Mouse (Mus musculus): ENCODE data around the gene Tada2a. TPM values are rescaled to one million over a fixed set of nuclear protein-coding genes. Genes with fewer than 3 reads are reported as not detected.
A peak's percentile ranks its signal among the peaks of the same experiment; 100 is the strongest.

The Tada2a gene
- 32.7 and 34.7 TPM in 2 replicates for polyA plus RNA-seq (2014; fragmentation: Nextera tagmentation; extraction: Ambion mirVana)

DNA sequence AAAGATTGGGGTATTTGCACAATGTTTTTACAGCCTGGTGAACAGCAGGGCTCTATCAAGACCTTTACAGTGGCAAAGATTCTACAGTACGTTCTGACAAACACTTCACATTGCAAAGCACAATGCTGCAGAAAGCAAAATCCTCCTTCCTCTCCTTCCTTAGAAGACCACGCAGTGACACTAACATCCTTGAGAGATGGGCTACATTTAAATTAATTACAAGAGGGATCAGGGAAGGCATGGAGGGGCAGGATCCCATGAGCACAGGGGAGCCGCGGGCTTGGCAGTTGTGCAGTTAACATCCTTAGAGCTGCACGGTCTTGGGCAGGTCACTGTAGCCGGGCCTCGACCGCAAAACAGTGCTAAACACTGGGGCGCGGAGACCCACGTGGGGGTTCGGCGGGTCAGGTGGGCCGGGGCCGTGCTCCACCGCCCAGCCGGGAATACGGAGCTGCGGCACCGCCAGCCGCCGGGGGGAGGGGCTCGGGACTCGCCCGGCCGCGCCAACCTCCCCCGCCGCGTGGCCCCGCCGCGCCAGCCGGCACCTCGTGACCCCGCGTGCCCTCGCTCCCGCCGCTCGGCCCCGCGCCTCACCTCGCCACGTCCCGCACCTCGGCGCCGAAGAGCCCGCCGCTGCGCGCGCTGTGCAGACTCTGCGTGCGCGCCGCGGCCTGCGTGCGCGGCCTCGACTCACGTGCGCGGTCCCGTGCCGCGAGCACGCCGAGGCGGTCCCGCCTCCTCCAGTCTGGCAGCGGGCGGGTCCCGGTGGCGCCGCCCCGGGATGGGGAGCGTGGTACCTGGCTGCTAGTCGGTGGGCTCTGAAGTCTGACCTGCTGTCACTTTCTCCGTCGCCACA lies at the start of gene Tada2a, which contains the start of gene Acaca:
Gene Tada2a (minus strand): TSS at position 658 of the 856 bp plus-strand sequence.
Gene Acaca (plus strand): TSS at position 730 of the 856 bp plus-strand sequence.
- Histone ChIP-seq H3K4me2 (replicated peaks; ENCODE audit: low read depth, low read length) (peak within 1 kb of the TSS; percentile 50), H3K4me3 (ENCODE audit: low read depth, low read length) (peak within 1 kb of the TSS; percentile 62), H3K9ac (ENCODE audit: low read depth, low read length) (peak within 1 kb of the TSS; percentile 81), H3K27ac (ENCODE audit: low read depth, low read length) (no peak within 1 kb of the TSS), H3K27me3 (ENCODE audit: control insufficient read depth, insufficient read depth, low read length) (no peaks in the 10 kb centered on the region), H3K36me3 (ENCODE audit: control insufficient read depth, insufficient read depth, low read length) (no peaks in the 10 kb centered on the region), H3K4me1 (replicated peaks; ENCODE audit: control insufficient read depth, insufficient read depth, low read length) (no peaks in the 10 kb centered on the region; the same call in 1 of the 2 replicates), H3K9me3 (ENCODE audit: control insufficient read depth, low read length) (no peaks in the 10 kb centered on the region)
- peak; percentile 94 for DNase-seq (ENCODE audit: low spot score)
- peak; percentile 92 for ATAC-seq (ENCODE audit: low FRiP score)
- WGBS: under 1% methylated on average over 55 of the region's 83 CpGs

DNA sequence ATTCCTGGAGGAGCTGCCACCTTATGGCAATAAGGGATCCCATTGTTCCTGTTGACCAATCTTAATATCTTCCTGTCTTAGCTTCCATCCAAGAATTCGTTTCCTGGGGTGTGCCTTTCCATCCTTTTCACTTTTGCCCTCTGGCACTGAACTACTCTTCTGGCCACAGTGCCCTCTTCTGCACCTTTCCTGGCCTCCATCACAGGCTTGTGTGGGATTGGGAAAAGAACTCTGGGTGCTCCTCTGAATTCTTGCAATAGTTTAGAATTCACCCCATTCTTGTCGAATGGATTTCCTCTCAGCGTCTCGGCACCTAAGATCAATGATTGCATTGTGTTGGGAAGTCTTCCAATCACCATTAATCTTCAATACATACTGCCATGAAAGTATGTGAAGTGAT lies 49.2 kb upstream of the Tada2a start:
- Histone ChIP-seq H3K4me3 (ENCODE audit: low read depth, low read length) (peak overlapping the region; percentile 79), H3K9me3 (ENCODE audit: control insufficient read depth, low read length) (no peaks in the 10 kb centered on the region), H3K4me2 (replicated peaks; ENCODE audit: low read depth, low read length) (peak overlapping the region; percentile 77; the same call in 1 of the 2 replicates), H3K36me3 (ENCODE audit: control insufficient read depth, insufficient read depth, low read length) (no peaks in the 10 kb centered on the region), H3K27me3 (ENCODE audit: control insufficient read depth, insufficient read depth, low read length) (no peaks in the 10 kb centered on the region), H3K27ac (ENCODE audit: low read depth, low read length) (no peak overlapping the region), H3K9ac (ENCODE audit: low read depth, low read length) (no peak overlapping the region), H3K4me1 (replicated peaks; ENCODE audit: control insufficient read depth, insufficient read depth, low read length) (no peaks in the 10 kb centered on the region)
- WGBS: 46% methylated on average over 4 of the region's 4 CpGs
- ATAC-seq (ENCODE audit: low FRiP score): no peak
- DNase-seq (ENCODE audit: low spot score): no peak

GRCm38 (mm10) chr11:84172539-84173435 lies 43.4 kb upstream of the Tada2a start:
- Histone ChIP-seq H3K27me3 (ENCODE audit: control insufficient read depth, insufficient read depth, low read length) (no peaks in the 10 kb centered on the region), H3K9me3 (ENCODE audit: control insufficient read depth, low read length) (no peaks in the 10 kb centered on the region), H3K27ac (ENCODE audit: low read depth, low read length) (no peak overlapping the region), H3K9ac (ENCODE audit: low read depth, low read length) (no peak overlapping the region), H3K4me3 (ENCODE audit: low read depth, low read length) (no peak overlapping the region), H3K4me1 (replicated peaks; ENCODE audit: control insufficient read depth, insufficient read depth, low read length) (no peaks in the 10 kb centered on the region), H3K4me2 (replicated peaks; ENCODE audit: low read depth, low read length) (no peak overlapping the region), H3K36me3 (ENCODE audit: control insufficient read depth, insufficient read depth, low read length) (no peaks in the 10 kb centered on the region)
- ATAC-seq (ENCODE audit: low FRiP score) (no peak), DNase-seq (ENCODE audit: low spot score) (no peak)
- 79% methylated on average over 11 of the region's 11 CpGs for WGBS

- Histone ChIP-seq H3K9me3 (ENCODE audit: control insufficient read depth, low read length) (no peaks in the 10 kb centered on the region), H3K4me2 (replicated peaks; ENCODE audit: low read depth, low read length) (no peak overlapping the region), H3K36me3 (ENCODE audit: control insufficient read depth, insufficient read depth, low read length) (no peaks in the 10 kb centered on the region), H3K4me1 (replicated peaks; ENCODE audit: control insufficient read depth, insufficient read depth, low read length) (no peaks in the 10 kb centered on the region), H3K27ac (ENCODE audit: low read depth, low read length) (no peak overlapping the region), H3K9ac (ENCODE audit: low read depth, low read length) (no peak overlapping the region), H3K4me3 (ENCODE audit: low read depth, low read length) (no peak overlapping the region), H3K27me3 (ENCODE audit: control insufficient read depth, insufficient read depth, low read length) (no peaks in the 10 kb centered on the region)
- 33% methylated on average over 7 of the region's 7 CpGs for whole genome bisulfite sequencing
- DNase-seq (ENCODE audit: low spot score) (no peak), ATAC-seq (ENCODE audit: low FRiP score) (no peak)
These were observed 39.4 kb upstream of the Tada2a start for GRCm38 (mm10) chr11:84168701-84169288.

GRCm38 (mm10) chr11:84167046-84167526 lies 37.7 kb upstream of the Tada2a start, which contains the start of gene Gm11437:
Gm11437 (minus strand) TSS chr11:84167476.
- 83% methylated on average over 5 of the region's 5 CpGs for WGBS
- Histone ChIP-seq H3K9ac (ENCODE audit: low read depth, low read length) (no peak within 1 kb of the TSS), H3K27me3 (ENCODE audit: control insufficient read depth, insufficient read depth, low read length) (no peaks in the 10 kb centered on the region), H3K36me3 (ENCODE audit: control insufficient read depth, insufficient read depth, low read length) (no peaks in the 10 kb centered on the region), H3K4me1 (replicated peaks; ENCODE audit: control insufficient read depth, insufficient read depth, low read length) (no peaks in the 10 kb centered on the region), H3K4me2 (replicated peaks; ENCODE audit: low read depth, low read length) (no peak within 1 kb of the TSS), H3K4me3 (ENCODE audit: low read depth, low read length) (no peak within 1 kb of the TSS), H3K27ac (ENCODE audit: low read depth, low read length) (no peak within 1 kb of the TSS), H3K9me3 (ENCODE audit: control insufficient read depth, low read length) (no peaks in the 10 kb centered on the region)
- ATAC-seq (ENCODE audit: low FRiP score) (no peak), DNase-seq (ENCODE audit: low spot score) (no peak)

GRCm38 (mm10) chr11:84164561-84164960 lies 35.2 kb upstream of the Tada2a start:
- H3K9ac ChIP-seq (ENCODE audit: low read depth, low read length): no peak overlapping the region
- H3K27ac ChIP-seq (ENCODE audit: low read depth, low read length): no peak overlapping the region
- H3K4me2 ChIP-seq (replicated peaks; ENCODE audit: low read depth, low read length): no peak overlapping the region
- 72% methylated on average over 4 of the region's 4 CpGs for WGBS
- H3K9me3 ChIP-seq (ENCODE audit: control insufficient read depth, low read length): no peaks in the 10 kb centered on the region
- ATAC-seq (ENCODE audit: low FRiP score) (no peak), DNase-seq (ENCODE audit: low spot score) (no peak)
- H3K27me3 ChIP-seq (ENCODE audit: control insufficient read depth, insufficient read depth, low read length): no peaks in the 10 kb centered on the region
- H3K4me1 ChIP-seq (replicated peaks; ENCODE audit: control insufficient read depth, insufficient read depth, low read length): no peaks in the 10 kb centered on the region
- H3K4me3 ChIP-seq (ENCODE audit: low read depth, low read length): no peak overlapping the region
- H3K36me3 ChIP-seq (ENCODE audit: control insufficient read depth, insufficient read depth, low read length): no peaks in the 10 kb centered on the region

DNA sequence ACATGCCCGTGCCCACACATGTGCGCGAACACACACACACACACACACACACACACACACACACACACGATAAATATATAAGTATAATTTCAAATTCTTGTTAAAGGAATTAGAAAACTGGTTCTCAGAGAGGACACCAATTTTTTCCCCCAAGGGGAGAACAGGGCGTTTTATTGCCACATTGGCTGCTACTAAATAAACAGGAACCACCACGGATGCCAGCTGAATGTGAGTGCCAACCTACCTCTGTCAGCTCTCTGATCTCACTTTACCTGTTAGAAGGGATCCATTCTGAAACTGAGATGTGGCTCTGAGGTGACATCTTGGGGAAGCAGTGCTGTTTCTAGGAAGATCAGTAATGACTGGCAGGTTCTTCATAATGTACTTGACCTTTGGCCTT lies 34.7 kb upstream of the Tada2a start:
- 92% methylated on average over 6 of the region's 6 CpGs for WGBS

DNA sequence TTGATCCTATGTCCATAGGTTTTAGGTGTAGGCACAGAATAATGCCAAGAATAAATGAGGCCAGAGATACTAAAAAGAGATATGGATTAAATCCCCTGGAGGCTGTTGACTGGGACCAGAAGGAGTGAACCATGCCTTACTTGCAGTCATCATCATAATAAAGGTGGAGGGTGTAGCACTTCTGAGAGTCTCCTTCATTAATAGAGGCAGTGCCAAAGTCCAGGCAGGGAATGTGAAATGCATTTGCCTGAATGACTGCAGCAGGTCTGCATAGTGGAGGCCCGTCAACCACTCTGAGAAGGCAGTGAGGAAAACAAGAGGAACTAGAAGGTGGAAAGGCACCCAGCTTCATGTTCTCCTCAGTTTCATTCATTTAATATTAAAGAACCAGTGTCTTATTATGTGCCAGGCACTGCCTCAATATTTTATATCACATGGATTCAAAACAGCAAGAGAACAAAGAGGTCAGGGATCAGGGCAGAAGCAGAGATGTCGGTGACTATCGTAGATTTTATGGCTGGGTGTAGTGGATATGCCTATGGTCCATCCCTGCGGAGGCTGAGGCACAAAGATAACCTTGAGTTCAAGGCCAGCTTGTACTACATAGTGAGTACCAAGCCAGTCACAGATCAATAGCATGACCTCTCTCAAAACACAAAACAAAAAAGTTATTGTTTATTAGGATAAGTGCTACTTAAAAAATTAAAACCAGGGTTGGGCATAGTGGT lies 27.3 kb upstream of the Tada2a start:
- H3K9ac ChIP-seq (ENCODE audit: low read depth, low read length): no peak overlapping the region
- no peaks in the 10 kb centered on the region for H3K4me1 ChIP-seq (replicated peaks; ENCODE audit: control insufficient read depth, insufficient read depth, low read length)
- WGBS: 89% methylated on average over 4 of the region's 4 CpGs
- no peaks in the 10 kb centered on the region for H3K9me3 ChIP-seq (ENCODE audit: control insufficient read depth, low read length)
- no peak overlapping the region for H3K4me3 ChIP-seq (ENCODE audit: low read depth, low read length)
- DNase-seq (ENCODE audit: low spot score) (no peak), ATAC-seq (ENCODE audit: low FRiP score) (no peak)
- no peak overlapping the region for H3K27ac ChIP-seq (ENCODE audit: low read depth, low read length)
- no peaks in the 10 kb centered on the region for H3K27me3 ChIP-seq (ENCODE audit: control insufficient read depth, insufficient read depth, low read length)
- no peaks in the 10 kb centered on the region for H3K36me3 ChIP-seq (ENCODE audit: control insufficient read depth, insufficient read depth, low read length)
- H3K4me2 ChIP-seq (replicated peaks; ENCODE audit: low read depth, low read length): no peak overlapping the region

More for the DNA sequence above, 34.7 kb upstream of the Tada2a start:
- H3K9ac ChIP-seq (ENCODE audit: low read depth, low read length): no peak overlapping the region
- ATAC-seq (ENCODE audit: low FRiP score): no peak
- no peak overlapping the region for H3K27ac ChIP-seq (ENCODE audit: low read depth, low read length)
- H3K27me3 ChIP-seq (ENCODE audit: control insufficient read depth, insufficient read depth, low read length): no peaks in the 10 kb centered on the region
- no peaks in the 10 kb centered on the region for H3K4me1 ChIP-seq (replicated peaks; ENCODE audit: control insufficient read depth, insufficient read depth, low read length)
- no peaks in the 10 kb centered on the region for H3K9me3 ChIP-seq (ENCODE audit: control insufficient read depth, low read length)
- no peak for DNase-seq (ENCODE audit: low spot score)
- H3K4me2 ChIP-seq (replicated peaks; ENCODE audit: low read depth, low read length): no peak overlapping the region
- H3K4me3 ChIP-seq (ENCODE audit: low read depth, low read length): no peak overlapping the region
- no peaks in the 10 kb centered on the region for H3K36me3 ChIP-seq (ENCODE audit: control insufficient read depth, insufficient read depth, low read length)
